Comparison of ENCODE assay signal across 17 mouse cellular contexts in the genomic region with DNA sequence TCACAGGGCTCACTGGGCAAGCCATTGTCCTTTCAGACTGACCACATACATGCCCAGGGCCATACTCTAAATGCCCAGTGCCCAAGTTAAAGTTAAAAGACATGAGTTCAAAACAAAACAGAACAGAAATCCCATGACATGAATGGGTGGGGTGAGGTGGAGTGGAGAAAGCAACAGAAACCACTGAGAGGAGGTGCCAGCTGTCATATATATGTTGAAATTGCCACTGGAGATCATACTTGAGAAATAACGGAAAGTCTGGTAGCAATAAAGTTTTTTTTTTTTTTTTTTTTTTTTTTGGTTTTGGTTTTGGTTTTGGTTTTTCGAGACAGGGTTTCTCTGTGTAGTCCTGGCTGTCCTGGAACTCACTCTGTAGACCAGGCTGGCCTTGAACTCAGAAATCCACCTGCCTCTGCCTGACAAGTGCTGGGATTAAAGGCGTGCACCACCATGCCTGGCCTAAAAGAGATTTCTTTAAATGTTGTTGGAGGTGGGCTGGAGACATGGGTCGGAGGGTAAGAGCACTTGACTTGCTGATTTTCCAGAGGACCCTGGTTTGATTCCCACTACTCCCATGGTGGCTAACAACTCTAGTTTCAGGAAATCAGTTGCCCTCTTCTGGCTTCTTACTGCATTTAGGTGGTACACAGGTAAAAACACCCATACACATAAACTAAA. TPM values are rescaled to one million over a fixed set of nuclear protein-coding genes. Genes with fewer than 3 reads are reported as not detected.
DNase-seq lines count a peak whose midpoint lies in the region; ATAC-seq and TF ChIP-seq lines count a peak whose summit lies in the region.
"Had no signal": no experiment of that assay in that cellular context is flagged by ENCODE, and none has a peak within 500 bp of the region (broad histone marks: within the 10 kb centered on the region; RNA-seq: fewer than 3 reads in every experiment).

No protein-coding gene starts in this region.

- peaks cover 18% of the 10 kb centered on the region; the same call in 1 of the 2 replicates for H3K4me1 ChIP-seq in spleen, adult 2 months (ENCODE audit: control insufficient read depth, insufficient read depth, insufficient read length)
- peaks cover 30 to 43% of the 10 kb centered on the region in 2 experiments for H3K4me1 ChIP-seq in MEL (ENCODE audit: control insufficient read depth in 1 of 2, insufficient read depth in 2 of 2, low read length in 2 of 2)
- H3K4me1 ChIP-seq in liver, embryonic 15.5 days (replicated peaks): peaks cover 65% of the 10 kb centered on the region
- H3K4me1 ChIP-seq: forebrain, embryonic 13.5 days; stomach, embryonic 15.5 days had no signal

- H3K9me3 ChIP-seq in MEL (replicated peaks; ENCODE audit: insufficient read depth, low read length): no peaks in the 10 kb centered on the region
- no peaks in the 10 kb centered on the region for H3K9me3 ChIP-seq in liver, embryonic 15.5 days (replicated peaks)
- H3K9me3 ChIP-seq: forebrain, embryonic 13.5 days; midbrain, embryonic 12.5 days; stomach, embryonic 15.5 days had no signal

- no peaks in the 10 kb centered on the region for H3K79me2 ChIP-seq in MEL (ENCODE audit: control insufficient read depth, insufficient read depth, low read length, poor library complexity)

- ATAC-seq in liver, embryonic 15.5 days (ENCODE audit: insufficient read depth): no peak
- ATAC-seq: forebrain, embryonic 13.5 days; hindbrain, postnatal 0 days had no signal

- no peak overlapping the region for H3K9ac ChIP-seq in MEL (ENCODE audit: control insufficient read depth, low read depth, low read length, poor library complexity, severe bottlenecking)
- H3K9ac ChIP-seq in liver, embryonic 15.5 days: 0 out of 2 replicates have a peak overlapping the region, but pooled peaks have one; percentile 4
- H3K9ac ChIP-seq: forebrain, embryonic 13.5 days; lung, embryonic 14.5 days; stomach, embryonic 15.5 days had no signal

- peak overlapping the region; percentile 21; the same call in 1 of the 2 replicates for H3K4me2 ChIP-seq in liver, embryonic 15.5 days
- H3K4me2 ChIP-seq: forebrain, embryonic 13.5 days; lung, embryonic 14.5 days; midbrain, embryonic 12.5 days; stomach, embryonic 15.5 days had no signal

- no peak for TF ChIP-seq CTCF in spleen, adult 2 months (IDR thresholded peaks at IDR 0.05; ENCODE audit: extremely low read depth, insufficient read depth, insufficient read length, insufficient replicate concordance)
- no peak for TF ChIP-seq CTCF in MEL (IDR thresholded peaks at IDR 0.05 in 2 of 3, conservative IDR thresholded peaks at IDR 0.05 in 1 of 3; ENCODE audit: control insufficient read depth in 1 of 3, insufficient read depth in 1 of 3, low read depth in 2 of 3, low read length in 3 of 3, poor library complexity in 1 of 3, severe bottlenecking in 1 of 3)

- H3K36me3 ChIP-seq in spleen, adult 2 months (ENCODE audit: control insufficient read depth, insufficient read depth, low read length): no peaks in the 10 kb centered on the region
- peaks cover 0 to 50% of the 10 kb centered on the region in 2 experiments; a peak in 2 of 4 replicates for H3K36me3 ChIP-seq in MEL (ENCODE audit: control insufficient read depth in 1 of 2, insufficient read depth in 2 of 2, low read length in 2 of 2)
- H3K36me3 ChIP-seq in liver, embryonic 15.5 days (replicated peaks): no peaks in the 10 kb centered on the region
- H3K36me3 ChIP-seq: midbrain, embryonic 12.5 days; stomach, embryonic 15.5 days had no signal

- no peak for TF ChIP-seq POLR2A in spleen, adult 2 months (IDR thresholded peaks at IDR 0.05; ENCODE audit: low read depth, low read length)
- TF ChIP-seq POLR2A in MEL (IDR thresholded peaks at IDR 0.05; ENCODE audit: control insufficient read depth in 1 of 2, insufficient read depth in 1 of 2, low read depth in 1 of 2, low read length in 2 of 2, poor library complexity in 1 of 2): no peak

- H3K27me3 ChIP-seq in spleen, adult 2 months (ENCODE audit: control insufficient read depth, insufficient read depth, low read length): no peaks in the 10 kb centered on the region
- no peaks in the 10 kb centered on the region for H3K27me3 ChIP-seq in MEL (ENCODE audit: control insufficient read depth in 1 of 2, insufficient read depth in 2 of 2, low read length in 2 of 2)
- no peaks in the 10 kb centered on the region for H3K27me3 ChIP-seq in liver, embryonic 15.5 days
- H3K27me3 ChIP-seq: forebrain, embryonic 13.5 days; midbrain, embryonic 12.5 days; stomach, embryonic 15.5 days had no signal

- no peak for TF ChIP-seq EP300 in MEL (IDR thresholded peaks at IDR 0.05; ENCODE audit: low read depth in 1 of 2, low read length in 2 of 2)

- no peak for DNase-seq in spleen, adult 2 months (ENCODE audit: low read depth in 1 of 2, low spot score in 2 of 2)
- no peak for DNase-seq in spleen, postnatal 14 days (ENCODE audit: low spot score in 2 of 2)
- DNase-seq in MEL (ENCODE audit: low read depth, low spot score): no peak
- no peak for DNase-seq in frontal cortex, postnatal 14 days (ENCODE audit: low spot score in 2 of 2)
- DNase-seq in cerebellum, adult 11-12 months: no peak
- DNase-seq in cerebellum, adult 9-10 months: no peak
- DNase-seq: adrenal gland, postnatal 10 days; gastrocnemius, adult 2 months; heart, postnatal 14 days; lung, embryonic 14.5 days; thymus, postnatal 4 days had no signal

- 44% methylated on average over 4 of the region's 4 CpGs for WGBS in spleen, adult 2 months
- WGBS in liver, embryonic 15.5 days (ENCODE audit: insufficient replicate concordance): 51% methylated on average over 4 of the region's 4 CpGs

- TF ChIP-seq RAD21 in MEL (IDR thresholded peaks at IDR 0.05; ENCODE audit: low read depth, low read length): no peak

- H3K4me3 ChIP-seq in spleen, adult 2 months (ENCODE audit: extremely low read depth, insufficient read depth, insufficient read length): no peak overlapping the region
- no peak overlapping the region for H3K4me3 ChIP-seq in MEL (ENCODE audit: control insufficient read depth in 1 of 2, insufficient read depth in 1 of 2, low read depth in 2 of 2, low read length in 2 of 2)
- H3K4me3 ChIP-seq in liver, embryonic 15.5 days (replicated peaks): no peak overlapping the region
- H3K4me3 ChIP-seq: forebrain, embryonic 13.5 days; gastrocnemius, adult 2 months; midbrain, embryonic 12.5 days; stomach, embryonic 15.5 days had no signal

- peak overlapping the region; percentile 30 for H3K27ac ChIP-seq in spleen, adult 2 months (ENCODE audit: insufficient read depth, low read length)
- H3K27ac ChIP-seq in MEL (ENCODE audit: control insufficient read depth, low read depth, low read length): 0 out of 2 replicates have a peak overlapping the region, but pooled peaks have one; percentile 11
- H3K27ac ChIP-seq in liver, embryonic 15.5 days (replicated peaks): peak overlapping the region; percentile 84
- H3K27ac ChIP-seq: forebrain, embryonic 13.5 days; gastrocnemius, adult 2 months; hindbrain, postnatal 0 days; kidney, postnatal 0 days; midbrain, embryonic 12.5 days; stomach, embryonic 15.5 days had no signal

TF ChIP-seq in MEL, 35 proteins besides CTCF, POLR2A, EP300 and RAD21:
- TF ChIP-seq ZMIZ1 (IDR thresholded peaks at IDR 0.05; ENCODE audit: low read depth, low read length) (no peak), CHD1 (IDR thresholded peaks at IDR 0.05; ENCODE audit: low read depth, low read length) (no peak), MAFK (IDR thresholded peaks at IDR 0.05; ENCODE audit: borderline replicate concordance, low read depth, low read length) (no peak), HCFC1 (IDR thresholded peaks at IDR 0.05; ENCODE audit: low read depth, low read length) (no peak), ELF1 (IDR thresholded peaks at IDR 0.05; ENCODE audit: low read depth, low read length) (no peak), MYB (IDR thresholded peaks at IDR 0.05; ENCODE audit: low read depth, low read length) (no peak), JUND (IDR thresholded peaks at IDR 0.05; ENCODE audit: low read depth, low read length) (no peak), SIN3A (IDR thresholded peaks at IDR 0.05; ENCODE audit: low read length) (peak; percentile 39; the same call in 1 of the 2 replicates), MXI1 (IDR thresholded peaks at IDR 0.05; ENCODE audit: low read depth, low read length) (no peak), TBP (IDR thresholded peaks at IDR 0.05; ENCODE audit: low read depth, low read length) (no peak), POLR2AphosphoS5 (IDR thresholded peaks at IDR 0.05; ENCODE audit: borderline replicate concordance, low read depth, low read length) (no peak), TCF12 (IDR thresholded peaks at IDR 0.05; ENCODE audit: low read depth, low read length) (no peak), ETS1 (IDR thresholded peaks at IDR 0.05; ENCODE audit: low read depth, low read length) (peak; percentile 68), ZNF384 (IDR thresholded peaks at IDR 0.05; ENCODE audit: low read depth, low read length) (peak; percentile 88), E2F4 (IDR thresholded peaks at IDR 0.05; ENCODE audit: borderline replicate concordance, low read depth, low read length) (no peak), BHLHE40 (IDR thresholded peaks at IDR 0.05; ENCODE audit: borderline replicate concordance, low read depth, low read length) (no peak), MEF2A (IDR thresholded peaks at IDR 0.05; ENCODE audit: extremely low read depth, insufficient replicate concordance, low read depth, low read length, poor library complexity, severe bottlenecking) (no peak), GATA1 (IDR thresholded peaks at IDR 0.05; ENCODE audit: low read depth, low read length) (no peak)

RNA-seq across cellular contexts. Expression of a gene that starts 41.1 kb away (rescaled TPM):
- polyA plus RNA-seq in spleen, adult 2 months (2012; rRNA removed): 52.5 and 70.3 TPM in 2 replicates
- 78.2 and 81.1 TPM in 2 replicates for total RNA-seq in MEL (2012; rRNA removed)
- 100 to 1,000 TPM in 1 of 2 experiments, 10 to 100 TPM in 1; 59.5 to 507 TPM for polyA plus RNA-seq in MEL (2012; ENCODE audit: insufficient read depth in 1 of 2, insufficient read length in 2 of 2, low read depth in 1 of 2, low replicate concordance in 2 of 2, missing spikeins in 1 of 2)
- 36.6 and 37.7 TPM in 2 replicates for polyA plus RNA-seq in liver, embryonic 15.5 days (2015; fragmentation: Nextera tagmentation; extraction: Ambion mirVana)

Comparison
In these comparisons a context has a peak if more than half of its experiments do, and no peak if none do; other contexts are left out.
1. H3K27ac ChIP-seq: peak in every context shown above with its lines; median percentile 84 in liver, embryonic 15.5 days; 30 in spleen, adult 2 months; 11 in MEL.